Mouse (Mus musculus) spleen, postnatal 36 days (tissue): Measurements from ENCODE around the gene F11.

ENCODE experiments used
- DNase-seq, 2 experiments: peaks; one replicate each; pipeline ENCODE4 v3.0.0; 2022; ENCODE audit warnings: low spot score in 2 of 2, mixed read lengths in 1 of 2

F11 gene

DNA sequence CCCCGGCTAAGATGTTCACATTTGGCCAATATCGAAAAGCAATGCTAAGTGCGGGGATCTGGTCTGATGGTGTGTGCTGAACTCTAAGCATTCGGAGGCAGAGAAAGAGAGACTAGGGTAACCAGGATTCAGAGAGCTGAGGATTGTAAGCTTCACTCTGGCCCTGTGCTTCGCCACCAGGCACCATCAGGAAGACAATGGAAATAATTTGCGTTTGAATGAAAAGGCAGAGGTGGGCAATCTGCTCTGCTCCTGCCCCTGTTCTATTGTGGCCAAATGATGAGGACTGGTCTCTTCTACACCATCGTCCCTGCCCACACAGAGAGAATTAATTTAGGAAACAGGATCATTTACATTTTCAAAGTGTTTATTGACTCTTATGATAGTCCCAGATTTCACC is 15.5 kb downstream of the F11 start:
- DNase-seq: no peak

DNA sequence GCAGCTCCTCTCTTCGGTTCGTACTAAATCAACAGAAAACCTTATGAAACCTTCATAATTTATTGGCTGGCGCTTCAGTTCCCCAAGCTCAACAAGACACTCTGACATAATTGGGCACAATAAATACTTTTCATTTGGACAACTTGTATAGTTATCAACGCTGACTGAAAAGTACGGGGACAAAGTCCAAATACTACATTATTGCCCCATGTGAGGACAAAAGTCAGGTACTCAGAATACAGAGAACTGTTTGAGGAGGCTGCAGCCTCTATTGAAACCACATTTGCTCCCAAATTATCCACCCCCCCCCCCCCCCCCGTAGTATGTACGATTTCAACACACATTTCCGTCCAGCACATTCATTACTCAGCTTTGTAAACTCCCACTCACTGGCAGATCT is 22.5 kb downstream of the F11 start:
- no peak for DNase-seq

DNA sequence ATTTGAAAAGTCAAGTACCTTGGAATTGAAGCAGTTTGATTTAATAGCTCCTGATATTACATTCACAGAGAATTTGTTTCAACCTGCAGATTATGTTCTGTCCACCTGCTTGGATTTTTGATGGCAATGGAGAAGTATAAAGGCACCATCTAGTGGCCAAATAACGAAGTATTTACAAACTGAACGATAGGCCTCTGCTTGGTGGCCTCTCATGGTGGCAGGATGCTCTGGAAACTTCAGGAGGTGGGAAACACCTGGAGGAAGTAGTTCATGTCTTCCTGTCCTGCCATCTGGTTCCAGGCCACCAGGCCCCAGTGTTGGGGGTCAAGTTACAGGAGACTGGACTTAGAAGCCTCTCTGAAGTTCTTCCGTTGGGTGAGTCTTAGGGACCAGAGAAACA is 23.5 kb downstream of the F11 start:
- DNase-seq: no peak

DNA sequence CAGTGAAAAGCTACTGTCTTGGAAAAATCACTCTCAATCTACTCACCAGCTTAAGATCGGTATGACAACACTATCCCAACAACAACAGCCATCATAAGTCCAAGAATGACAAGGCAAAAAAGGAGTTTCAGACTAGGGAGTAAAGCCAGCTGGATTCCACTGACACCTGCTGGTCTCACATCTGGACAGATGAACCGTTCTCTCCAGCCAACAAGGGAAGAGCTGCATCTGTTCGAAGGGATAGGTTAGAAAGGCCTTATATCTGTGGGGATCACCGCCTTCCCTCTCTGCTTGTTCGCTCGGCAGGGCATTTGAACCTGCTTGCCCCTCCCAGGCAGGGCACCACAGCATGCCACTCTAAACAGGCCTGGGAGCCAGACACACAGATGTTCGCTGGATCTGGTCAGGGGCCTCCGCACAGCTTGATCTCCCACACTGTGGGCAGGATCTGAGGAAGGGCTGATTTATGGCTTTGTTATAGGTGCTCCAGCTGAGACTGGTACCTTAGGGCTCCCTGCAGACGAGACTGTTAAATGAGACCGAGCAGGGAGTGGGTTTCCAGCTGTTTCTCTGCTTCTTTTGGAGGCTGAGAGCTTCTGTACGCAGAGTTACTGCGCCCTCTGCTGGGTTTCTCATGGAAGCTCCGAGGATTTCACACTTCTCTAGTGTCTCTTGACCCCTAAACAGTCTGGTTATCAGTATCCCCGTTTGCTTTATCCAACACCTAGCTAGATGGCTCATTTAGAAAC is 25.5 kb downstream of the F11 start:
- no peak for DNase-seq

DNA sequence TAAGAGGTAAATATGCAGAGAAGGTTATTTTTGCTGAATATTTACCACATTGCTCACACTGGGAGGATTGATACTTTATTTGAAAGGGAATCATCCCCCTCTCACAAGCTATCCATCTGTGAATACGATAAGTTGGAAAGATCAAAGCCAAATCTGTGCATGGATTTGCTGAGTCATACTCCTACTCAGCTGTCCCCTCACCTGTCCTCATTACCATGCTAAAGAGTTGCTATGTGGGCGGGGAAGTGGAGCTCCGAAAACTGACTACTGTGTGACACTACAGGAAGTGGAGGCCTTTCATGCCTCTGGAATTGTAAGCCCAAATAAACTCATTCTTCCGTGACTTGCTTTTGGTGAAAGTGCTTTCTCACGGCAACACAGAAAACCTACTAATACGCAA is 26.6 kb downstream of the F11 start:
- no peak for DNase-seq

DNA sequence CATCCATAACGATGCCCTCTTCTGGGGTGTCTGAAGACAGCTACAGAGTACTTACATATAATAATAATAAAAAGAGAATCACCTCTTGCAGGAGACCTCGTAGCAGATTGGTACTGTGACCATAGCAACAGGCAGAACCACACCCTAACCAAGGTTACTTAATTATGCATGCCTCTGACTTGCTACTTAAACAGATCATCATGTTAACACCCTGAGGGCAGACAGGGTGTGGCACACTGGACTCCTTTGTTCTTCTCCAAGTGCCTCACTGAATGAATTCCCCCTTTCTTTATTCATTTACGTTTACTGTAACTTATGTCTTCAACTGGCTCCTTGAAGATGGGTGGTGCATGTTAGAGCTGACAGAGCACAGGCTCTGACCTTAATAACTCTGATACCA is 28.6 kb downstream of the F11 start:
- DNase-seq: no peak

DNA sequence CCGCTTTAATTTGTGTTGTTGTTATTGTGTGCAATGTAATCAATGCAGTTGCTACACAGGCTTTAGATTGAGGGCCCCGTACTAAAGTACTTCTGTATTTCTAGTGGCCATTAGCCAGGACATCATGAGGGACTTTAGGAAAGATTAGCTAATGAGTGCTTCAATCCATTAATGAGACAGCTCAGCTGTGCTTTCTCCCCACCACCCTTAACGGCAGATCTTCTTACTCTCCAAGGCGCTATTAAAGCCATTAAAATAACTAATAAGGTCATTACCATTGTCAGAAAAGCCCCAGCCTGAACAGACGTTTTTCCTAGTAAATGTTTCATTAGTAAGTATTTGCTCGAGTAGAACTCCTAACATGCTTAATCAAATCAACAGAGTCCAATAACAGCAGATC is 59.4 kb downstream of the F11 start:
- no peak for DNase-seq

DNA sequence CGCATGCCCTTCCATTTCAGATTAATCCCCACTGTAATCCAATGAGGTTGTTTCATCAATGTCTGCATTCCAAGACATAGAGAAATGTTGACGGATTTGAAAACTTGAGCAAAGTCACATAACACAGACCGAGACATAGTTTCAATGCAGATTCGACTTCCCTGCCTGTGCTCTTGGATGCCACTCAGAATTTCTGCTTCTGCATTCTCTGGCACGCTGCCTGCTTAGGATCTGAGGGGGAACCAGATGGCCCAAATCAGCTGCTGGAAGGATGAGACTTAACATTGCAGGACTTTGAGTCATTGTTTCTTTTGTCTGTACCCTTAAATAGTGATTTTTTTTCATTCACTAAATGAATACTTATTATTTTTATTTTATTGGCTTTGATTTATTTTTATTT is 60.2 kb downstream of the F11 start:
- no peak for DNase-seq

DNA sequence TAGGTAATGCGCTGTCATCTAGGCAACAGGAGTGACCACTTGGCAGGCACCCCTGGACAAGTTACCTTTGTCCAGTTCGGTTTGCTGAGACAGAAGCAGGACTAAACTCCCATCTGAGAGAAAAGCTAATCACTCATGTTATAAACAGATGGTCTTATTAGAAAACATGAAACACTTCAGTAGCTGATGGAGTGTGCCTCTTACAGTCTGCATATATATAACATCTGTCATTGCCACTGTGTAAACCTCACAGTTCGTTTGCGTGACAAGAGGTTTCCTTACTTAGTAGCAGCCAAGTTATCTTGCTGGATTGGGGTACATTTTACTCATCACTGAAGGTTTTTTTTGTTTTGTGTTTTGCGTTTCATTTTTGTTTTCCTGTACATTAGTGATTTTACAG is 64.5 kb downstream of the F11 start:
- DNase-seq: no peak

DNA sequence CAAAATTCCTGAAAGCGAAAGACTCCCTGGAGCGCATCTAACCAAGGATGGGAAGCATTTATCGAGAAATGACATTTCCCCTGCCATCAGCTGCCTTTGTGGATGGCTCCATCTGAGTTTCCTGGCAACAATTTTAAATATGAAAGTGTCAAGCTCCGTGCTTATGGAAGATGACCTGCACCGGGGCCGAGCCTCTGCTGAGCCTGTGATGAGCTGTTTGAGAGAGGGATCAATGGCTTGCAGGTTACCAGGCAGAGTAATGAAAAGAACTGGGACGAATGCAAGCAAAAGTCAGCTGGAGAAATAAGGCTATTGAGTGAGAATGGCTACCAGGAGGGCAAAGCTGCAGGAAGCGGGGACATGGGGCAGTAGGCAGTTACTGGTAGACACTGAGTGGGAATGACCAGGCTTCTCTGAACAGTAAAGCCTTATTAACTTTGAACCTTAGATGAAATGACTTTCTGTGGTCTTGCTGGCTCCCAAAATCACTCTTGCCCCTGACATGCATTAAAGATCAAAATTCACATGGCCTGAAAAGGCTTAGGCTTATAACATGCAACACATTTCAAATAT is 65.8 kb downstream of the F11 start:
- no peak for DNase-seq
